Mouse (Mus musculus): ENCODE data around the gene Prrg2.

GRCm38 (mm10) chr7:45040851-45041250, 21.6 kb downstream of the Prrg2 start:
- TF ChIP-seq POLR2A (IDR thresholded peaks at IDR 0.05; ENCODE audit: control insufficient read depth, low read depth, low read length), result no peak
- no peak for TF ChIP-seq CTCF (IDR thresholded peaks at IDR 0.05; ENCODE audit: control insufficient read depth, insufficient read depth, insufficient replicate concordance, low read depth, low read length)

Data from testis, adult 2 months (tissue).